Mouse (Mus musculus) cerebellum, adult 2 months (tissue): ENCODE data around the gene Gle1. TPM values are rescaled to one million over a fixed set of nuclear protein-coding genes. Genes with fewer than 3 reads are reported as not detected.
A peak's percentile ranks its signal among the peaks of the same experiment; 100 is the strongest.
"Not testable (repeated sequence)": the region's sequence is repeated elsewhere in the genome, so short reads cannot be mapped to it uniquely, and the experiment has no call there.

Source experiments
- DNase-seq, 2 experiments: peaks; one replicate each; pipeline ENCODE4 v3.0.0; 2021
- H3K27ac ChIP-seq: fragments of 200-500 bp; 2 replicates; pipeline ENCODE4 v1.5.1; 2012; ENCODE audit warnings: low read length, control low read depth, inconsistent platforms; ENCODE audit not compliant: insufficient read depth
- H3K27me3 ChIP-seq: fragments of 200-500 bp; 2 replicates; pipeline ENCODE4 v1.6.1; 2012; ENCODE audit warnings: inconsistent platforms, mild to moderate bottlenecking, low read length, moderate library complexity; ENCODE audit not compliant: control insufficient read depth, insufficient read depth
- H3K4me1 ChIP-seq: fragments of 200-500 bp; 2 replicates; pipeline ENCODE4 v1.6.1; 2011; ENCODE audit warnings: low read length; ENCODE audit not compliant: control insufficient read depth, insufficient read depth
- H3K4me3 ChIP-seq: fragments of 200-500 bp; replicated peaks from 2 replicates; pipeline ENCODE3; 2011; ENCODE audit warnings: mild to moderate bottlenecking, low read depth, low read length, control low read depth; ENCODE audit not compliant: insufficient read depth
- CTCF ChIP-seq: fragments of 200-500 bp; IDR thresholded peaks from 2 replicates; pipeline ENCODE4 v1.5.1; 2011; ENCODE audit warnings: low read depth, mild to moderate bottlenecking, control low read depth, low read length, moderate library complexity, borderline replicate concordance; ENCODE audit not compliant: insufficient read depth
- POLR2A ChIP-seq: fragments of 200-500 bp; IDR thresholded peaks from 2 replicates; pipeline ENCODE4 v1.6.1; 2011; ENCODE audit warnings: low read length, control low read depth, borderline replicate concordance; ENCODE audit not compliant: insufficient read depth
- WGBS: fragments of 180-500 bp; shearing (Covaris S2); methylation state at CpG from one replicate; pipeline ENCODE4 v1.1.7; 2018; 5-methylcytosine and 5-hydroxymethylcytosine counted together
- polyA plus RNA-seq: library from polyadenylated mRNA; depleted of rRNA; stranded (reverse); fragments of >200 nt; gene quantifications from 2 replicates; pipeline ENCODE4 v1.2.3, GENCODE M21; 2012; rRNA removed

Gle1 gene
- polyA plus RNA-seq: 72.7 and 74.7 TPM in 2 replicates

DNA sequence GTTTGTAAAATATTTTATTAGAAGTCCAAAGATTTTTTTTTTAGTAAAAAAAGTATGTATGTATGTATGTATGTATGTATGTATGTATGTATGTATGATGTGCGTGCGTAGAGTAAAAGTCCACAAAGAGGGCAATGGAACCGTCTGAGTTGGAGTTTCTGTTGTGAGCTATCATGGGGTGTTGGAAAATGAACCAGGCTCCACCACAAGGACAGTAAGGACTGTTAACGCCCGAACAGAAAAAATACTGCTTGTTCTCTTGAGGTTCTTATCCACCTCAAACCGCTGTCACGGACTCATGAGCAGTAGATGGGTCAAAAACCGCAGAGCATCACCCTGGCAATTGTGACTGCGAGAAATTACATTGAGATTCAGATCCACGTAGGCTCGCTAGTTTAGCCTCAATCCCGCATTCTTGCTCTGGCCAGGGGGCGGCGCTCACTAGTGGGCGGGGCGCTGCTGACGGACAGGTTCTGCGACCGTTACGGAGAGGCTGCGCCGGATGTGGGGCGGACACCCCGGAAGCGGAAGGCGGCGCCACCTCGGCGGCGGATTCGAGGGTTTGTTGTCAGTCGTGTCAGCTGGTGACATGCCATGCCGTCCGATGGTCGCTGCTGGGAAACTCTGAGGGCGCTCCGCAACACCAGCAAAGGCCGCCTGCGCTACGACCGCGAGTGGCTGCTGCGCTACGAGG, at the start of gene Gle1:
Gle1 (plus strand) TSS at position 521 of the 694 bp plus-strand sequence.
- Histone ChIP-seq H3K27me3 (no peaks in the 10 kb centered on the region), H3K4me3 (peak within 1 kb of the TSS; percentile 65), H3K27ac (0 out of 2 replicates have a peak within 1 kb of the TSS, but pooled peaks have one; percentile 31), H3K4me1 (peaks cover 29% of the 10 kb centered on the region)
- peak; percentile 94 to 96 for DNase-seq
- WGBS: 4% methylated on average over 44 of the region's 44 CpGs
- TF ChIP-seq POLR2A (peak; percentile 74; the same call in 1 of the 2 replicates), CTCF (peak; percentile 33; the same call in 1 of the 2 replicates)

GRCm38 (mm10) chr2:29886659-29887292, 48.5 kb upstream of the Gle1 start:
- DNase-seq, H3K27ac ChIP-seq, H3K27me3 ChIP-seq, H3K4me3 ChIP-seq, H3K4me1 ChIP-seq: not testable (repeated sequence)
- WGBS: 81% methylated on average over 9 of the region's 9 CpGs

- WGBS: 2% methylated on average over 69 of the region's 70 CpGs
- TF ChIP-seq CTCF (no peak), POLR2A (peak; percentile 70; the same call in 1 of the 2 replicates)
- Histone ChIP-seq H3K27ac (peak within 1 kb of the TSS; percentile 73), H3K4me1 (peaks cover 17% of the 10 kb centered on the region), H3K27me3 (no peaks in the 10 kb centered on the region), H3K4me3 (peak within 1 kb of the TSS; percentile 71)
- peak; percentile 99 to 100 for DNase-seq
Observed at GRCm38 (mm10) chr2:29889066-29889944, 45.9 kb upstream of the Gle1 start, which contains the start of gene Odf2. TSS of gene Odf2 (plus strand) at chr2:29889221.

DNA sequence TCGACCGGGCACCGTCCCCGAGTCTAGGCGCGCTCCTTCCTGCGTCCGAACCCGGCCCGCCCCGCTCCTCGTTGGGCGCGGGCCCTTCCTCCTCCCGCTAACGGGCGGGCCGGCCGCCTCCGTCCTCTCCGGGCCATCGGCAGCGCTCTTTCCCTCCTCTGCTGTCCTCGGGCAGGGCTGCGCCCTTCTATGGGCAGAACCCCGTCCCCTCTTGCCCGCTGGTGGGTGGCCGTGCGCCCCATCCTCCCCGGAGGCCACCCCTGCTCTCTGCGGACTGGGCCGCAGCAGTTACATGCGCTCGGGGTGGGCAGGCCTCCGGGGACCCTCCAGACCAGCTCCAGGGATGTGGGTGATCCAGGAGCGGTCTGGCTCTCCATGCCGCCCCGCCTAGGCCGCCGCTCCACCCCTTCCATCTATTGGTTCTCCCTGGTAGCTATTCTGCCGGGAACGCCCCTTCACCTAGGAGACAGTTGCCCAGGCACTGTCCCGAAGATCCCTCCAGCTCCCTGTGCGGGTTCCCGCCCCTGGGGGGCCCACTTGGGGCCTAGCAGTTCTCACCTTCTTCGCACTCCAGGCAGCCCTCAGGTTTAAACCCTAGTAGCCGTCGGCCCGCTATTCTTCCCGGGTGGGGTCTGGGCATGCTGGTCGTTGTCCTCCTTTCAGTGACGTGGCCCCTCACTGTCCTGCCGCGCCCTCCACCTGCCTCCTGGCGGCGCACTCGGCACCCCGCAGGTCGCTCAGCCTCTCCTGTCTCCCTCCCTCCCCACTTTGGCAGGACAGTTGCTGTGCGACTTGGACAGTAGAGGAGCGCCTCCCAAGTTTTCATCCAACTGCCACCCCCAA, 45.0 kb upstream of the Gle1 start:
- Histone ChIP-seq H3K4me3 (peak overlapping the region; percentile 71), H3K4me1 (peaks cover 17% of the 10 kb centered on the region), H3K27me3 (no peaks in the 10 kb centered on the region), H3K27ac (peak overlapping the region; percentile 73)
- TF ChIP-seq CTCF (peak; percentile 43; the same call in 1 of the 2 replicates), POLR2A (peak; percentile 31; the same call in 1 of the 2 replicates)
- under 1% methylated on average over 52 of the region's 61 CpGs for WGBS
- DNase-seq: peak; percentile 94

- H3K4me1 ChIP-seq: peaks cover 23% of the 10 kb centered on the region
- TF ChIP-seq POLR2A (no peak), CTCF (no peak)
- peak; percentile 74 to 84 for DNase-seq
- 9% methylated on average over 6 of the region's 6 CpGs for WGBS
- peak overlapping the region; percentile 73 for H3K27ac ChIP-seq
- no peaks in the 10 kb centered on the region for H3K27me3 ChIP-seq
- H3K4me3 ChIP-seq: peak overlapping the region; percentile 71
Observed at GRCm38 (mm10) chr2:29891773-29892172, 43.5 kb upstream of the Gle1 start.

GRCm38 (mm10) chr2:29896071-29896470, 39.2 kb upstream of the Gle1 start:
- Histone ChIP-seq H3K27ac (no peak overlapping the region; the same call in 1 of the 2 replicates), H3K27me3 (no peaks in the 10 kb centered on the region), H3K4me1 (peaks cover 34% of the 10 kb centered on the region), H3K4me3 (no peak overlapping the region)
- peak; percentile 51 to 81 for DNase-seq
- TF ChIP-seq POLR2A (no peak), CTCF (no peak)
- WGBS: 15% methylated on average over 1 of the region's 1 CpGs

DNA sequence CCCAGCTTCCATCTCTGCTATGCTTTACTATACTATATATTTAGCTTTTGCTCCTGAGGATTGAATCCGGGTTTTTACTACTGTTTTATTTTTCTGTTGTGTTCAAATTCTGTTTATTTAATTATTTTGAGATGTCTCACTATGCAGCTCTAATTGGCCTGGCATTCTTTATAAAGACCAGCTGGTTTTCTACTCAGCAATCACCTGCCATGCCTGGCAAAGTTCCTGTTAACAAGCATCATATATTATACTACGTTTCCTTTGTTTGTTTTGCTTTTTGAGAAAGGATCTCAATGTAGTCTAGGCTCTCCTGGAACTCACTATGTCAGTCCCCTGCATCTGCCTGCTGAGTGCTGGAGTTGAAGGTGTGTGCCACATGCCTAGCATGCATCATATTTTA, 37.9 kb upstream of the Gle1 start:
- DNase-seq: peak in 1 of 2 experiments; percentile 61
- H3K4me1 ChIP-seq: peaks cover 38% of the 10 kb centered on the region
- 16% methylated on average over 2 of the region's 2 CpGs for WGBS

More for the DNA sequence above, 37.9 kb upstream of the Gle1 start:
- H3K4me3 ChIP-seq: no peak overlapping the region
- no peaks in the 10 kb centered on the region for H3K27me3 ChIP-seq
- TF ChIP-seq POLR2A: no peak
- no peak for TF ChIP-seq CTCF
- no peak overlapping the region for H3K27ac ChIP-seq
